Mouse (Mus musculus): ENCODE measurements at regions not wholly inside any gene's neighbourhood (a gene's known extent, or its start where the extent isn't known, plus 50 kb on each side); places are given as distances from the start of the nearest gene placed in this dataset.
A peak's percentile ranks its signal among the peaks of the same experiment; 100 is the strongest.
"Not testable (repeated sequence)": the region's sequence is repeated elsewhere in the genome, so short reads cannot be mapped to it uniquely, and the experiment has no call there.

GRCm38 (mm10) chr2:116444163-116444562 lies 378.5 kb upstream of the Meis2 start:
- DNase-seq (ENCODE audit: low spot score): no peak

- no peak for DNase-seq (ENCODE audit: low spot score)
These were observed 374.6 kb upstream of the Meis2 start for GRCm38 (mm10) chr2:116440252-116440651.

- no peak for DNase-seq (ENCODE audit: low spot score)
These were observed 367.8 kb upstream of the Meis2 start for GRCm38 (mm10) chr2:116433481-116433880.

DNA sequence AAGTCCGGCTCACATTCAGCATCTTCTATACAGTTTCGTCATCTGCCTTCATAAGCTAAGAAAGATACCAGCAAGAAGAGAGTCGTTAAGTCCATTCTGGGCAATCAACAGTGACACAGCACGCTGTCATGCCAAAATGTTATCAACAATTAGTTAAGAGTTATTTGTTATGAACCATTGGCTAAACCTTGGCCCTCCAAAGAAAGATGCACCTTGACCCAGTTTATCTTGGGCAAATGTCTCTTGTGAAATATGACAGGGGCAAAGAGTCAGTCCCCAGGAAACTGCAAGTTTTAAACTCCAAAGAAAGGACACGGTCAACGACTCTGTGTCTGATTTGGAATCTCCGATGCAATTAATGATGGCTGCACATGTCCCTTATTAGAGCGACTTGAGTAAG lies 358.5 kb upstream of the Meis2 start:
- no peak for DNase-seq (ENCODE audit: low spot score)

DNA sequence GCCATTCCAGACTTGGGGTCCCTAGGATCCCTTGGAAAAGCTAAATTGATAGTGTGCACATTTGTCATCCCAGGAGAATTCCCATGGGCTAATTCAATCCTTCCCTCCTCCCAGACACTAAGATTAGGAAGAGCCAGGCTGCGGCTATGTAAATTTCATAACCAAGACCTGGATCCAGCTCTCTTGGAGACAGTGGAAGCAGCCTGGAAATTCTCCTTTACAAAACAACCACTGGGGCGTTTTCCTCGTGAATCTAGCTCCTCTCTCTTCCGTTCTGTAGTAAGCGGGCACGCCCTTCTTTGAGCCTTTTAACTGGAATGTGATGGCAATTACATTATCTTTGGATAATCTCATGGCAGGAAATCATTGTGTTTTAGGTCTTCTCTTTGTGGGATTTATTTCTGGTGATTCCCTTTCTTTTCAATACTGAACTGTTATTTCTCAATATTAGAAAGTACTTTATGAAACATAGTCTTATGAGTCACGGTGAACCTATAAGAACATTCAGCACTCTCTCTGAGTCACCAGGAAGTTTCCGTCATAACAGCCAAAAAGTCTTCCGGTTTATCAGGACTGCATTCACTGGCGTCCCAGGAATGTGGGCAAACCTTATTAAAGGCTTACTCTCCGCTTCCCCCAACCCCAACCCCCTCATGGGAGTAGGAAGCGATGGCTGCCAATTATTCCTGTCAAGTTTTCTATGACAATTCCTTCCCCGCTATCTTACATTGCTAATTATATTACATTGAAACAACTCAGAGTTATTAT lies 352.0 kb upstream of the Meis2 start:
- DNase-seq (ENCODE audit: low spot score): no peak

DNA sequence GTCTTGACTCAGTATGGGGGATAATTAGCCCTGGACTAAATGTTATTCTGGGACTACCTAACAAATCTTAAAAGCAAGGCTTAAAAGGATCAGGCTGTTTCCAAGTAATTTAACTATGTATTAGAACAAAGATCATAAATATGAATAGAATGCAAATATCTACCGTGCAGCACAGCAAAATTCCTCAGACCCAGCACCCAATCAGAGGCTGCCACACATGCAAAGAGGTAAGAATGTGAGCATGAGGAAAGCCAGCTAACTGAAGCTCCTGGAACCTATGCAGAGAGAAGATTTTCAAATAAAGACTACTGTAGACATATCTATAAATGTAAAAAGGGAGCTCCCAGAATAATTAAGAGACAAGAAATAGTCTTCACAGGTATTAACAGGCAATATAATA lies 350.1 kb upstream of the Meis2 start:
- DNase-seq (ENCODE audit: low spot score): no peak

DNA sequence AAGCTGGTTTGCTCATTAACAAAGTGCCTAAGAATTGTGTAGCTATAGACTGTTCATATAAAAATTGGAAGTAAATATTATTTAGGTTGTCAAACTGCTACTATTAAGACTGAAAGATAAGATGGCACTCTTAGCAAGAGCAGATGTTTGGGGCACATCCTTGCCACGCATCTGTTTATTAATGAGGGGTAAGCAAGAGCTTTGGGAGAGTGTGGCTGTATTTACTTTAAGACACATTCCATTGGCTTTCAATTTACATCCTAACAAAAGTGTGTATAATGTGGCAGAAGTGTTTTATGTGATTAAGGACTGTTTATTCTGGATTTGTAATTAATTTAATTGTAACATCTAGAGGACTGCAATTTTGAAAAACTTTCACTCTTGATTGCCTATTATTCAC lies 336.5 kb upstream of the Meis2 start:
- no peak for DNase-seq (ENCODE audit: low spot score)

DNA sequence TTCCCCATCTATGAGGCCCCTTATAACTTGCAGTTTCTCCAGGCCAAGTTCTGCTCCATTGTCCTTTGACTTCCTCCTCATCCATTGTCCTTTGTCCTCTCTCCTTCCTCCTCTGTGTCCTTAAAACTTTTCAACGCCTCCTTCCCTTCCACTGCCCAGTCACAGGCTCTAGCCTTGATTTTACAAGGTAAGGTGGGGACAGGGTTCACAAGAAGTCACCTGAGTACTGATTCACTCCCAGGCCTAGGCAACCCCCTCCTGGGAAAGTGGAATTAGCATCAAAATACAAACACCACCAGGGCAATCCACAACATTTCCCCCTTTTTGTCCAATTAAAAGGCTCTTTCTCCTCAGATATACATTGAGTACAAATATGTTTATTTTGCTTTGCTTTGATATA lies 334.3 kb upstream of the Meis2 start:
- DNase-seq (ENCODE audit: low spot score): no peak

- no peak for DNase-seq (ENCODE audit: low spot score)
These were observed 303.2 kb upstream of the Meis2 start for GRCm38 (mm10) chr2:116368811-116369210.

DNA sequence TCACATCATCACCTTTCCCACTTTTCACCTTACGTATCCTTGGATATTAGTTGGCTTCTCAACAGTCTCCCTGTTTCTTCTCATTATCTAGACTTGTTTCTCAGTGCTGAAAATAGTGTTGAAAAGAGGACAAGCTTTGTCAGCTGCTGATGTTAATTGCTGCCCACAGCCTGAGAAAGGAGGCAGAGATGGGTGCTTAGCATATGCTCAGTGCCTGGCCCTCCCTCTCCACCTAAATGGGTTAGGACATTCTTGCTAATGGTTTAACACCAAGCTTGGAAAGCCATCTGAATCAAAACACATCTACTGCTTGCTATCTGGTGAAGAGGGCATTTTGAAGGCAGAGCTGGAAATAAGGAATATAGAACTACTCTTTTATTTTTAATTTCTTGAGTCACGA lies 298.5 kb upstream of the Meis2 start:
- no peak for DNase-seq (ENCODE audit: low spot score)

- DNase-seq (ENCODE audit: low spot score): no peak
These were observed 292.5 kb upstream of the Meis2 start for GRCm38 (mm10) chr2:116358145-116358544.

- peak; percentile 3 for DNase-seq (ENCODE audit: low spot score)
These were observed 282.9 kb upstream of the Meis2 start for GRCm38 (mm10) chr2:116348530-116348914.

- DNase-seq (ENCODE audit: low spot score): no peak
These were observed 282.3 kb upstream of the Meis2 start for GRCm38 (mm10) chr2:116347827-116348529.

DNA sequence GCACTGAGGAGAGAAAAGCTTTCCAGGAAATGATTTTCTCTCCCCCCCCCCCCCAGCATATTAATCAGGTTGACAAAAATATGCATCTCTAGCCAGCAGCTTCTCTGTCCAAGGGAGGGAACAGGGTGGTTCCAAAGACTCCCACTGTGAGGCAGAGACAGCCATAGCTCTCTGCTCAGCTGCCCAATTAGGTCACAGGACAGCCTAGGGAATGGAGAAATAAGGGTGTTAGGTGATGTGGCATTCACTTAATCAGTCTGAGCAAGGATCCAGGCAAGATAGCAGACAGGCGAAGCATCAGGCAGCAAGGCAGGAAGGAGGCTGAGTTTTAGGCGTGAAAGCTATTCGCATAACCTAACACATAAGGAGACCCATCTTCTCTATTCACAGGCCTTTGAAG lies 266.2 kb upstream of the Meis2 start:
- no peak for DNase-seq (ENCODE audit: low spot score)

DNA sequence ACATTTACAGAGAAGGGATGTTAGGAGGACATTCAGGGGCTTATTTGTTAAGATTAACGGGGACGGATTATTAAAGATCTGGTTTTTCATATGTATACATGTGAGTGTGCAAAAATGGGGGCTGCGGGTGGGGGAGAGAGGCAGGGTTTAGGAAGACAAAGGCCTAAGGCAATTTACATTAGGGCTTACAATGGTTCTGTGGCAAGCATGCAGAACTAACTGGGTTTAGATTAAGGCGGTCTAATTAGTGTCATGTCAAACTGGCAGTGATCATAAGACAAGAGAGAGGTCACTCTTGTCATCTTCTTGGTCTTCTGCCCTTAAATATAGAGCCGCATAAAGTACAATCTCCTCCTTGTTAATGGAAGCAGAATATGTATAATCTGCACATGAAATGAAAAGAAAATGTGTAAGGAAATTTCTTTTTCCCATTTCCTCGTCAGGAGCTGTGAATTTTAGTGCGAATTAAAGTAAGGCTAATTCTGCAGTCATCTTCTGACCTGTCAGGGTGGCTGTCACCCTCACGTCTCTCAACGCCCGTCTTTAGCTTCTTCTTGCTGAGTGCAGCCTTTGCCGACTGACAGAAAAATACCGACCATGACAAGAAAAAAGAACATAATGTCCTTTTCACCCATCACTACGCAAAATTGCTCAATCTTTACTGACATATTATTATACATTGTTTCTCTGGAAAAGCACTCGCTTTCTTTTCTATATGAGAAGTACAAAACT lies 256.6 kb upstream of the Meis2 start:
- no peak for DNase-seq (ENCODE audit: low spot score)

DNA sequence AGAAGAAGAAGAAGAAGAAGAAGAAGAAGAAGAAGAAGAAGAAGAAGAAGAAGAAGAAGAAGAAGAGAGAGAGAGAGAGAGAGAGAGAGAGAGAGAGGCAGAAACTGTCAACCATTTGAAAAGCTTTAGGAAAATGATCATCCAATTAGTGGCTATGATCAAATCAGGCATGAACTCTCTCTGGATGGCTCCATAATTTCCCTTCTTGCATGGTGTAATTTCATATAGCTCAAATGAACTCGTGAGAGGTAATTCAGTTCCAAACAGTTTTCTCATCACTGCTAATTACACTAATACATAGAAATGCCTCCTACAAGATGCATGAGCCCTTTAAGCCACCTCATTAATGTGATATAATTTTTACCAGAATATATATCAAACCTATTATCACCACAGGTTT lies 233.9 kb upstream of the Meis2 start:
- DNase-seq (ENCODE audit: low spot score): no peak

GRCm38 (mm10) chr2:116289886-116290285 lies 224.2 kb upstream of the Meis2 start:
- DNase-seq (ENCODE audit: low spot score): no peak

GRCm38 (mm10) chr2:116243191-116243590 lies 177.6 kb upstream of the Meis2 start:
- DNase-seq (ENCODE audit: low spot score): not testable (repeated sequence)

DNA sequence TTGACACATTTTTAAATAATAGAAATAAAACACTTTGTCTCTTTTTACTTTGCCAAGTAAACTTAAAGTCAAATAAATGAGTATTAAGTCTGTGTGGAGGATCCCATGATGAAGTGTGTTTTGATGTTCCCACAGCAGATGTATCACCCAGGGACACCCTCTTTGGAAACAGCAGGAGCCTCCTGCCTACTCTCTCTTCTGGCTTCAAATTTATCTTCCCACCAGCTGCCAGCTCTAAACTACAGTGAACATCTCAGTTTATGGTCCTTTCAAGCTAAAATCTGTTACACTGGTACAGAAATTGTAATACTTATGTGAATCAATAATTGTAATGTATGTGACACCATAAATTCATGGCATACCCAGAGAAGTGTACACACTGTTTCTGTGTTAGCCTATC lies 171.1 kb upstream of the Meis2 start:
- DNase-seq (ENCODE audit: low spot score): peak; percentile 37

- no peak for DNase-seq (ENCODE audit: low spot score)
These were observed 167.2 kb upstream of the Meis2 start for GRCm38 (mm10) chr2:116232793-116233192.

DNA sequence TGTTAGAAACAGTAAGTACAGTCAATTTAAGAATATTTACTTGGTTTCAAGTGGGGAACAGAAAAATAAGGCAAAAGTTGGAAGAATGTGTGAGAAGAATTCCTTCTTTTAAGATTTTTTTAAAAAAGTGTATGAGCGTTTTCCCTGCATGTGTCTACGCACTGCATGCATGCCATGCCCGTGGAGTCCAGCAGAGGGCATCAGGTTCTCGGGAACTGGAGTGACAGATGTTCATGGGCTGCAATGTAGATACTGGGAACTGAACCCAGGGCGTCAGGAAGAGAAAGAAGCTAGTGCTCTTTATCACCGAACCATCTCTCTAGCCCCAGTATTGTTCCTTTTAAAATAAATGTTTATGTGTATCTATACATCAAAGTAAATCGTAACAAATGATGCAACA lies 150.8 kb upstream of the Meis2 start:
- DNase-seq (ENCODE audit: low spot score): peak; percentile 6

GRCm38 (mm10) chr2:116201248-116202223 lies 135.9 kb upstream of the Meis2 start:
- DNase-seq (ENCODE audit: low spot score): no peak
